Mouse (Mus musculus): ENCODE measurements around the gene Psmg1. TPM values are rescaled to one million over a fixed set of nuclear protein-coding genes. Genes with fewer than 3 reads are reported as not detected.

The Psmg1 gene
- polyA plus RNA-seq, 1 experiment from 2014 or later = 87.5 TPM

- no peak overlapping the region for H3K9ac ChIP-seq
- no peaks in the 10 kb centered on the region for H3K27me3 ChIP-seq
- H3K4me1 ChIP-seq = no peaks in the 10 kb centered on the region
- WGBS = 58% methylated on average over 5 of the region's 5 CpGs
- no peaks in the 10 kb centered on the region for H3K9me3 ChIP-seq
- no peak overlapping the region for H3K4me2 ChIP-seq
- H3K4me3 ChIP-seq = no peak overlapping the region
- no peaks in the 10 kb centered on the region for H3K36me3 ChIP-seq
- H3K27ac ChIP-seq = no peak overlapping the region
- no peak for ATAC-seq (ENCODE audit: insufficient number of reproducible peaks, insufficient read depth, low FRiP score, low TSS enrichment, low read depth)
These were observed 34.1 kb downstream of the Psmg1 start for GRCm38 (mm10) chr16:95956618-95957017.

GRCm38 (mm10) chr16:95955716-95956346, 34.9 kb downstream of the Psmg1 start:
- no peak for ATAC-seq (ENCODE audit: insufficient number of reproducible peaks, insufficient read depth, low FRiP score, low TSS enrichment, low read depth)
- Histone ChIP-seq H3K9me3 (no peaks in the 10 kb centered on the region), H3K27ac (no peak overlapping the region), H3K4me3 (no peak overlapping the region), H3K4me1 (no peaks in the 10 kb centered on the region), H3K27me3 (no peaks in the 10 kb centered on the region), H3K36me3 (no peaks in the 10 kb centered on the region), H3K9ac (no peak overlapping the region), H3K4me2 (no peak overlapping the region)
- WGBS = 52% methylated on average over 5 of the region's 5 CpGs

GRCm38 (mm10) chr16:95954341-95954740, 36.4 kb downstream of the Psmg1 start:
- Histone ChIP-seq H3K4me3 (no peak overlapping the region), H3K4me1 (no peaks in the 10 kb centered on the region), H3K9me3 (no peaks in the 10 kb centered on the region), H3K4me2 (no peak overlapping the region), H3K27me3 (no peaks in the 10 kb centered on the region), H3K27ac (no peak overlapping the region), H3K9ac (no peak overlapping the region), H3K36me3 (no peaks in the 10 kb centered on the region)
- 88% methylated on average over 3 of the region's 3 CpGs for WGBS
- no peak for ATAC-seq (ENCODE audit: insufficient number of reproducible peaks, insufficient read depth, low FRiP score, low TSS enrichment, low read depth)

- Histone ChIP-seq H3K4me1 (no peaks in the 10 kb centered on the region), H3K4me3 (no peak overlapping the region), H3K4me2 (no peak overlapping the region), H3K9ac (no peak overlapping the region), H3K27me3 (no peaks in the 10 kb centered on the region), H3K36me3 (no peaks in the 10 kb centered on the region), H3K27ac (no peak overlapping the region), H3K9me3 (no peaks in the 10 kb centered on the region)
- ATAC-seq (ENCODE audit: insufficient number of reproducible peaks, insufficient read depth, low FRiP score, low TSS enrichment, low read depth) = no peak
- 91% methylated on average over 4 of the region's 4 CpGs for WGBS
These were observed 37.6 kb downstream of the Psmg1 start for GRCm38 (mm10) chr16:95953159-95953650.

GRCm38 (mm10) chr16:95951471-95951870, 39.3 kb downstream of the Psmg1 start:
- Histone ChIP-seq H3K27me3 (no peaks in the 10 kb centered on the region), H3K4me3 (no peak overlapping the region), H3K9ac (no peak overlapping the region), H3K27ac (no peak overlapping the region), H3K4me1 (peaks cover 6% of the 10 kb centered on the region; the same call in 1 of the 2 replicates), H3K4me2 (no peak overlapping the region), H3K9me3 (no peaks in the 10 kb centered on the region), H3K36me3 (no peaks in the 10 kb centered on the region)
- no peak for ATAC-seq (ENCODE audit: insufficient number of reproducible peaks, insufficient read depth, low FRiP score, low TSS enrichment, low read depth)
- WGBS = 98% methylated on average over 2 of the region's 2 CpGs

GRCm38 (mm10) chr16:95945389-95946311, 45.1 kb downstream of the Psmg1 start:
- no peaks in the 10 kb centered on the region for H3K9me3 ChIP-seq
- peaks cover 23% of the 10 kb centered on the region for H3K4me1 ChIP-seq
- ATAC-seq (ENCODE audit: insufficient number of reproducible peaks, insufficient read depth, low FRiP score, low TSS enrichment, low read depth) = peak; percentile 90
- no peak overlapping the region for H3K4me3 ChIP-seq
- WGBS = 18% methylated on average over 20 of the region's 20 CpGs
- H3K9ac ChIP-seq = no peak overlapping the region
- H3K27ac ChIP-seq = peak overlapping the region; percentile 85
- no peaks in the 10 kb centered on the region for H3K36me3 ChIP-seq
- H3K27me3 ChIP-seq = peaks cover 3% of the 10 kb centered on the region; the same call in 1 of the 2 replicates
- peak overlapping the region; percentile 37 for H3K4me2 ChIP-seq

GRCm38 (mm10) chr16:95943186-95943585, 47.6 kb downstream of the Psmg1 start:
- Histone ChIP-seq H3K4me1 (peaks cover 23% of the 10 kb centered on the region), H3K9ac (no peak overlapping the region), H3K4me3 (no peak overlapping the region), H3K27ac (no peak overlapping the region), H3K27me3 (peaks cover 3% of the 10 kb centered on the region; the same call in 1 of the 2 replicates), H3K36me3 (no peaks in the 10 kb centered on the region), H3K9me3 (no peaks in the 10 kb centered on the region), H3K4me2 (no peak overlapping the region)
- no peak for ATAC-seq (ENCODE audit: insufficient number of reproducible peaks, insufficient read depth, low FRiP score, low TSS enrichment, low read depth)
- WGBS = 73% methylated on average over 6 of the region's 6 CpGs

- H3K9ac ChIP-seq = no peak overlapping the region
- no peak overlapping the region for H3K4me3 ChIP-seq
- no peak overlapping the region for H3K4me2 ChIP-seq
- peaks cover 3% of the 10 kb centered on the region; the same call in 1 of the 2 replicates for H3K27me3 ChIP-seq
- no peak overlapping the region for H3K27ac ChIP-seq
- 84% methylated on average over 5 of the region's 5 CpGs for WGBS
- H3K36me3 ChIP-seq = no peaks in the 10 kb centered on the region
- ATAC-seq (ENCODE audit: insufficient number of reproducible peaks, insufficient read depth, low FRiP score, low TSS enrichment, low read depth) = no peak
- peaks cover 18% of the 10 kb centered on the region for H3K4me1 ChIP-seq
- H3K9me3 ChIP-seq = peaks cover 7% of the 10 kb centered on the region; the same call in 1 of the 2 replicates
These were observed 49.2 kb downstream of the Psmg1 start for GRCm38 (mm10) chr16:95941575-95941974.

GRCm38 (mm10) chr16:95935495-95935961, 55.2 kb downstream of the Psmg1 start:
- ATAC-seq (ENCODE audit: insufficient number of reproducible peaks, insufficient read depth, low FRiP score, low TSS enrichment, low read depth) = no peak
- no peak overlapping the region for H3K4me2 ChIP-seq
- H3K9ac ChIP-seq = no peak overlapping the region
- H3K9me3 ChIP-seq = peaks cover 7% of the 10 kb centered on the region; the same call in 1 of the 2 replicates
- H3K36me3 ChIP-seq = no peaks in the 10 kb centered on the region
- no peak overlapping the region for H3K4me3 ChIP-seq
- no peaks in the 10 kb centered on the region for H3K27me3 ChIP-seq
- 28% methylated on average over 6 of the region's 6 CpGs for WGBS
- no peak overlapping the region for H3K27ac ChIP-seq
- H3K4me1 ChIP-seq = no peaks in the 10 kb centered on the region

GRCm38 (mm10) chr16:95932860-95933259, 57.9 kb downstream of the Psmg1 start:
- no peak overlapping the region for H3K4me2 ChIP-seq
- peaks cover 9% of the 10 kb centered on the region; the same call in 1 of the 2 replicates for H3K4me1 ChIP-seq
- H3K36me3 ChIP-seq = no peaks in the 10 kb centered on the region
- no peak overlapping the region for H3K9ac ChIP-seq
- peaks cover 6% of the 10 kb centered on the region; the same call in 1 of the 2 replicates for H3K9me3 ChIP-seq
- H3K4me3 ChIP-seq = no peak overlapping the region
- WGBS = 70% methylated on average over 6 of the region's 6 CpGs
- no peak overlapping the region for H3K27ac ChIP-seq
- H3K27me3 ChIP-seq = no peaks in the 10 kb centered on the region
- no peak for ATAC-seq (ENCODE audit: insufficient number of reproducible peaks, insufficient read depth, low FRiP score, low TSS enrichment, low read depth)

GRCm38 (mm10) chr16:95931509-95931908, 59.3 kb downstream of the Psmg1 start:
- Histone ChIP-seq H3K4me1 (peaks cover 9% of the 10 kb centered on the region; the same call in 1 of the 2 replicates), H3K9me3 (no peaks in the 10 kb centered on the region), H3K36me3 (no peaks in the 10 kb centered on the region), H3K27me3 (no peaks in the 10 kb centered on the region), H3K27ac (no peak overlapping the region), H3K4me3 (no peak overlapping the region), H3K4me2 (no peak overlapping the region), H3K9ac (no peak overlapping the region)
- 88% methylated on average over 12 of the region's 12 CpGs for WGBS
- no peak for ATAC-seq (ENCODE audit: insufficient number of reproducible peaks, insufficient read depth, low FRiP score, low TSS enrichment, low read depth)

Data from embryonic facial prominence, embryonic 13.5 days (tissue).